Mouse (Mus musculus) megakaryocyte progenitor cell, adult 5-6 weeks (primary cell): ENCODE results near the gene Gm48552. TPM values are rescaled to one million over a fixed set of nuclear protein-coding genes. Genes with fewer than 3 reads are reported as not detected.

Experiments
- ATAC-seq: replicated peaks from 2 replicates; pipeline ENCODE4 v1.8.0; 2016; ENCODE audit warnings: mild to moderate bottlenecking, moderate TSS enrichment, inconsistent platforms; ENCODE audit not compliant: poor library complexity
- total RNA-seq, 2 experiments: library from RNA; stranded (forward) in 1 of 2; stranded (reverse) in 1 of 2; fragments of 157-497, 149-512 nt in 1 of 2; fragments of 200-1000 nt in 1 of 2; gene quantifications; 2 replicates each; pipeline versions ENCODE4 v1.2.3 to v1.2.4; 2015 to 2017

The Gm48552 gene
- total RNA-seq, 2 experiments from 2014 or later: 0.46 TPM; not detected in 1

GRCm38 (mm10) chr10:81405588-81406201, 16.9 kb downstream of the Gm48552 start:
- peak; percentile 21; the same call in 1 of the 2 replicates for ATAC-seq

- no peak for ATAC-seq
Observed at GRCm38 (mm10) chr10:81406504-81407440, 18.0 kb downstream of the Gm48552 start.

GRCm38 (mm10) chr10:81407539-81408423, 19.0 kb downstream of the Gm48552 start:
- ATAC-seq: peak; percentile 68

- ATAC-seq: no peak
Observed at GRCm38 (mm10) chr10:81408424-81408729, 19.6 kb downstream of the Gm48552 start.

GRCm38 (mm10) chr10:81408871-81409291, 20.1 kb downstream of the Gm48552 start:
- ATAC-seq: peak; percentile 68

- no peak for ATAC-seq
Observed at GRCm38 (mm10) chr10:81409330-81409729, 20.5 kb downstream of the Gm48552 start.

- ATAC-seq: no peak
Observed at GRCm38 (mm10) chr10:81410350-81410749, 21.5 kb downstream of the Gm48552 start.

- ATAC-seq: no peak
Observed at GRCm38 (mm10) chr10:81410981-81411380, 22.2 kb downstream of the Gm48552 start.

GRCm38 (mm10) chr10:81411471-81412400, 22.9 kb downstream of the Gm48552 start:
- no peak for ATAC-seq

GRCm38 (mm10) chr10:81412586-81413309, 23.9 kb downstream of the Gm48552 start:
- no peak for ATAC-seq

GRCm38 (mm10) chr10:81413310-81414261, 24.8 kb downstream of the Gm48552 start:
- ATAC-seq: peak; percentile 60

GRCm38 (mm10) chr10:81414682-81415081, 25.9 kb downstream of the Gm48552 start:
- ATAC-seq: no peak

- ATAC-seq: no peak
Observed at GRCm38 (mm10) chr10:81415146-81415545, 26.3 kb downstream of the Gm48552 start.

- ATAC-seq: no peak
Observed at GRCm38 (mm10) chr10:81415549-81416310, 26.9 kb downstream of the Gm48552 start.

GRCm38 (mm10) chr10:81416581-81417226, 27.9 kb downstream of the Gm48552 start:
- ATAC-seq: peak; percentile 49

GRCm38 (mm10) chr10:81417227-81418215, 28.7 kb downstream of the Gm48552 start:
- ATAC-seq: no peak
